Mouse (Mus musculus) CD4-positive, CD25-positive, alpha-beta regulatory T cell, adult 4 months (primary cell): ENCODE data around the gene Lair1. TPM values are rescaled to one million over a fixed set of nuclear protein-coding genes. Genes with fewer than 3 reads are reported as not detected.
"Not testable (repeated sequence)": the region's sequence is repeated elsewhere in the genome, so short reads cannot be mapped to it uniquely, and the experiment has no call there.

ENCODE experiments used
- ATAC-seq: one replicate; pipeline ENCODE4 v1.8.0; 2017
- polyA plus RNA-seq, 2 experiments: library from polyadenylated mRNA; unstranded; fragments of 100-300 nt; shearing (Covaris generic); gene quantifications; one replicate each; pipeline ENCODE4 v1.2.1; 2017

Lair1 gene
- 1 to 10 TPM; 4.5 to 6.5 TPM for polyA plus RNA-seq

- peak; percentile 74 for ATAC-seq
Measured at GRCm38 (mm10) chr7:4063013-4063412, at the start of gene Lair1. TSS of gene Lair1 (minus strand) at chr7:4063204.

- no peak for ATAC-seq
Measured at GRCm38 (mm10) chr7:4111766-4112165, 48.8 kb upstream of the Lair1 start.

- ATAC-seq = peak; percentile 54
Measured at GRCm38 (mm10) chr7:4103411-4103810, 40.4 kb upstream of the Lair1 start.

GRCm38 (mm10) chr7:4101144-4101543, 38.1 kb upstream of the Lair1 start:
- ATAC-seq = no peak

GRCm38 (mm10) chr7:4098832-4099231, 35.8 kb upstream of the Lair1 start:
- no peak for ATAC-seq

GRCm38 (mm10) chr7:4098301-4098700, 35.3 kb upstream of the Lair1 start:
- ATAC-seq = no peak

- no peak for ATAC-seq
Measured at GRCm38 (mm10) chr7:4091170-4091569, 28.2 kb upstream of the Lair1 start.

- ATAC-seq = no peak
Measured at GRCm38 (mm10) chr7:4088679-4089078, 25.7 kb upstream of the Lair1 start.

- no peak for ATAC-seq
Measured at GRCm38 (mm10) chr7:4087896-4088480, 25.0 kb upstream of the Lair1 start.

GRCm38 (mm10) chr7:4087238-4087895, 24.4 kb upstream of the Lair1 start:
- no peak for ATAC-seq

GRCm38 (mm10) chr7:4085562-4085961, 22.6 kb upstream of the Lair1 start:
- no peak for ATAC-seq

GRCm38 (mm10) chr7:4084161-4084560, 21.2 kb upstream of the Lair1 start:
- no peak for ATAC-seq

GRCm38 (mm10) chr7:4082804-4083203, 19.8 kb upstream of the Lair1 start:
- peak; percentile 95 for ATAC-seq

GRCm38 (mm10) chr7:4081706-4082105, 18.7 kb upstream of the Lair1 start:
- ATAC-seq = no peak

- ATAC-seq = no peak
Measured at GRCm38 (mm10) chr7:4080552-4080951, 17.5 kb upstream of the Lair1 start.

GRCm38 (mm10) chr7:4079511-4079910, 16.5 kb upstream of the Lair1 start:
- ATAC-seq = no peak

GRCm38 (mm10) chr7:4073144-4073543, 10.1 kb upstream of the Lair1 start:
- ATAC-seq = no peak

- ATAC-seq = no peak
Measured at GRCm38 (mm10) chr7:4071066-4071465, 8.1 kb upstream of the Lair1 start.

GRCm38 (mm10) chr7:4063714-4064425, 866 bp upstream of the Lair1 start:
- ATAC-seq = no peak

GRCm38 (mm10) chr7:4060602-4061188, 2.3 kb downstream of the Lair1 start:
- ATAC-seq = not testable (repeated sequence)

- ATAC-seq = peak; percentile 60
Measured at GRCm38 (mm10) chr7:4026794-4027421, 36.1 kb downstream of the Lair1 start.

GRCm38 (mm10) chr7:4004636-4005035, 58.4 kb downstream of the Lair1 start:
- ATAC-seq = not testable (repeated sequence)

- ATAC-seq = not testable (repeated sequence)
Measured at GRCm38 (mm10) chr7:4003996-4004395, 59.0 kb downstream of the Lair1 start.
